Mouse (Mus musculus): ENCODE results near the gene Snapin. TPM values are rescaled to one million over a fixed set of nuclear protein-coding genes. Genes with fewer than 3 reads are reported as not detected.
A peak's percentile ranks its signal among the peaks of the same experiment; 100 is the strongest.

Snapin gene
- polyA plus RNA-seq, 1 experiment from 2014 or later = 68.0 TPM

DNA sequence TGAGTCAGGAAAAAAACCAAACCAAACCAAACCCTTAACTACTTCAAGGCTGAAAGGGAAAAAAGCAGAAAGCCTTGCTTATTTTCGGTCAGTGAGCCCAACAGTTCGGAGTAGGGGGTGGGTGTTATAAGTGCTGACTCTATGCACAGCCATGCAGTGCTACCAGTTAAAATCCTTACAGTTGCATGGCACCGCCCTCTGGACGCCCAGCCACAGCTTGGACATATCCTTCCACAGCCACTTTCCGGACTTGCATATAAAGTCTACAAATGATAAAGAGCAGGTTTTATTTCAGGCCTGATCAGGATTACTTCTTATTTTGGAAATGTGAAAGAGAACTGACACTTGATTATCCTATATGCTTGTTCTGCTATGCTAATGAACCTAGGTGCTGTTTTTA lies 14.4 kb upstream of the Snapin start:
- WGBS = 88% methylated on average over 5 of the region's 5 CpGs
- H3K9ac ChIP-seq = no peak overlapping the region
- H3K4me3 ChIP-seq (ENCODE audit: low read depth, low read length) = no peak overlapping the region
- H3K27ac ChIP-seq (ENCODE audit: low read depth) = no peak overlapping the region
- no peak for TF ChIP-seq CTCF (IDR thresholded peaks at IDR 0.05; ENCODE audit: low read depth)
- H3K36me3 ChIP-seq (ENCODE audit: insufficient read depth) = peaks cover 73% of the 10 kb centered on the region
- H3K9me3 ChIP-seq (ENCODE audit: low read depth, low read length) = no peaks in the 10 kb centered on the region
- DNase-seq (peak; percentile 36), ATAC-seq (ENCODE audit: insufficient read depth) (no peak)
- no peak overlapping the region for H3K4me2 ChIP-seq
- peaks cover 10% of the 10 kb centered on the region for H3K4me1 ChIP-seq (ENCODE audit: insufficient read depth)
- H3K27me3 ChIP-seq (ENCODE audit: insufficient read depth, low read length) = no peaks in the 10 kb centered on the region

GRCm38 (mm10) chr3:90503444-90503843 lies 12.6 kb upstream of the Snapin start:
- WGBS = 58% methylated on average over 4 of the region's 4 CpGs
- H3K36me3 ChIP-seq (ENCODE audit: insufficient read depth) = peaks cover 90% of the 10 kb centered on the region

GRCm38 (mm10) chr3:90497597-90497996 lies 6.8 kb upstream of the Snapin start:
- H3K27me3 ChIP-seq (ENCODE audit: insufficient read depth, low read length) = no peaks in the 10 kb centered on the region
- no peaks in the 10 kb centered on the region for H3K9me3 ChIP-seq (ENCODE audit: low read depth, low read length)
- H3K36me3 ChIP-seq (ENCODE audit: insufficient read depth) = peaks cover 65% of the 10 kb centered on the region
- H3K4me1 ChIP-seq (ENCODE audit: insufficient read depth) = no peaks in the 10 kb centered on the region
- no peak for ATAC-seq (ENCODE audit: insufficient read depth)
- TF ChIP-seq CTCF (IDR thresholded peaks at IDR 0.05; ENCODE audit: low read depth) = no peak
- no peak overlapping the region for H3K4me3 ChIP-seq (ENCODE audit: low read depth, low read length)
- H3K9ac ChIP-seq = no peak overlapping the region
- no peak overlapping the region for H3K4me2 ChIP-seq
- DNase-seq = no peak
- no peak overlapping the region for H3K27ac ChIP-seq (ENCODE audit: low read depth)

More at GRCm38 (mm10) chr3:90503444-90503843, 12.6 kb upstream of the Snapin start:
- Histone ChIP-seq H3K4me1 (ENCODE audit: insufficient read depth) (peaks cover 10% of the 10 kb centered on the region), H3K9ac (no peak overlapping the region), H3K9me3 (ENCODE audit: low read depth, low read length) (no peaks in the 10 kb centered on the region), H3K4me3 (ENCODE audit: low read depth, low read length) (no peak overlapping the region), H3K4me2 (no peak overlapping the region), H3K27me3 (ENCODE audit: insufficient read depth, low read length) (no peaks in the 10 kb centered on the region), H3K27ac (ENCODE audit: low read depth) (no peak overlapping the region)
- no peak for TF ChIP-seq CTCF (IDR thresholded peaks at IDR 0.05; ENCODE audit: low read depth)
- DNase-seq (no peak), ATAC-seq (ENCODE audit: insufficient read depth) (no peak)

GRCm38 (mm10) chr3:90495850-90496525 lies 5.2 kb upstream of the Snapin start:
- DNase-seq (no peak), ATAC-seq (ENCODE audit: insufficient read depth) (no peak)
- Histone ChIP-seq H3K4me1 (ENCODE audit: insufficient read depth) (no peaks in the 10 kb centered on the region), H3K9me3 (ENCODE audit: low read depth, low read length) (no peaks in the 10 kb centered on the region), H3K27me3 (ENCODE audit: insufficient read depth, low read length) (no peaks in the 10 kb centered on the region), H3K4me2 (no peak overlapping the region), H3K27ac (ENCODE audit: low read depth) (no peak overlapping the region), H3K36me3 (ENCODE audit: insufficient read depth) (peaks cover 49% of the 10 kb centered on the region), H3K4me3 (ENCODE audit: low read depth, low read length) (no peak overlapping the region), H3K9ac (no peak overlapping the region)
- WGBS = 87% methylated on average over 7 of the region's 7 CpGs
- TF ChIP-seq CTCF (IDR thresholded peaks at IDR 0.05; ENCODE audit: low read depth) = no peak

DNA sequence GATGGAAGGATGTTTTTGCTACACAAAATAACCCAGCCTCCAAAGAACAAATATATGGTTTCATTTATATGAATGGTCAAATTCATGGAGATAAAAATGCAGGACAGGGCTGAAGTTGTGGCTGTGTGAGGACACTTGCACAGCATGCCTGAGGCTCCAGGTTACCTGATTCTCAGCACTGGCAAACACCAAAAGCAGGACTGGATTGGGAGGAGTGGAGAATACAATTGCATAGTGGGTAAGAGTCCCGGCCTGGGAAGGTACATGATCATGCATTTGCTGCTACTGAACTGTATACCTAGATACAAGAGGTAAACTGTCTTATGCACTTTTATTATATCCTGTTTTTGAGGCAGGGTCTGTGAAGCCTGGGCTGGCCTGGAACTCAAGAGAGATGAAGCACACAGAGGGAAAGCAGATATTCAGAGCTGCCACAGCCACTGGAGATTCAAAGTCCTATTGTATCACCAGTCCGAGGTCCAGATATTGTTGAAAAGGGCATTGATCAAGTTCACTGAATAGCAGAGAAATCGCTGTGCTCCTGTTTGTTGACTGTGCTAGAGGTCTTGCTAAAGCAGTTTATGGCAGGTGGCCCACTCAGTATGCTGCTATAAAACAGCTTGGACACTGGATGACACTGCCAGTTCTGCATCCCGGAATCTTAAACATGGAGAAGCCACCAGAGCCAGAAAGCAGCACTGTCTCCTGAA lies 3.2 kb upstream of the Snapin start:
- H3K9ac ChIP-seq = no peak overlapping the region
- peaks cover 37% of the 10 kb centered on the region for H3K36me3 ChIP-seq (ENCODE audit: insufficient read depth)
- WGBS = 60% methylated on average over 4 of the region's 4 CpGs
- DNase-seq (no peak), ATAC-seq (ENCODE audit: insufficient read depth) (no peak)
- TF ChIP-seq CTCF (IDR thresholded peaks at IDR 0.05; ENCODE audit: low read depth) = no peak
- H3K27me3 ChIP-seq (ENCODE audit: insufficient read depth, low read length) = no peaks in the 10 kb centered on the region
- H3K27ac ChIP-seq (ENCODE audit: low read depth) = peak overlapping the region; percentile 54
- no peak overlapping the region for H3K4me2 ChIP-seq
- 0 out of 2 replicates have a peak, but pooled peaks cover 3% of the 10 kb centered on the region for H3K4me1 ChIP-seq (ENCODE audit: insufficient read depth)
- no peak overlapping the region for H3K4me3 ChIP-seq (ENCODE audit: low read depth, low read length)
- no peaks in the 10 kb centered on the region for H3K9me3 ChIP-seq (ENCODE audit: low read depth, low read length)

DNA sequence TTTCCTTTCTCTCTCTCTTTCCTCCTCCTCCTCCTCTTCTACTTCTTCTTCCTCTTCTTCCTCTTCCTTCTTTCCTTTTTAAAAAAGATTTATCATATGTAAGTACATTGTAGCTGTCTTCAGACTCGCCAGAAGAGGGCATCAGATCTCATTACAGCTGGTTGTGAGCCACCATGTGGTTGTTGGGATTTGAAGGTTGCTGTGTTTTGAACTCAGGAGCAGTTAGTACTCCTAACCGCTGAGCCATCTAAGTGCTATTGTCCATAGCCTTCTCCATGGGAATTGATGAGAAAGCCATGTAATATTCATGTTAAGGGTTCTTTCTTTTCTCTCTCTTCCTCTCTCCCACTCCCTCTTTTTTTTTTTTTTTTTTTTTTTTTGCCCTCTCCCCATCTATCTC lies 517 bp upstream of the Snapin start:
- Histone ChIP-seq H3K4me1 (ENCODE audit: insufficient read depth) (0 out of 2 replicates have a peak, but pooled peaks cover 3% of the 10 kb centered on the region), H3K27me3 (ENCODE audit: insufficient read depth, low read length) (no peaks in the 10 kb centered on the region), H3K9ac (no peak overlapping the region), H3K9me3 (ENCODE audit: low read depth, low read length) (no peaks in the 10 kb centered on the region), H3K4me2 (no peak overlapping the region), H3K36me3 (ENCODE audit: insufficient read depth) (peaks cover 36% of the 10 kb centered on the region), H3K4me3 (ENCODE audit: low read depth, low read length) (no peak overlapping the region), H3K27ac (ENCODE audit: low read depth) (no peak overlapping the region)
- ATAC-seq (ENCODE audit: insufficient read depth) (0 out of 2 replicates have a peak, but pooled peaks have one; percentile 8), DNase-seq (peak; percentile 41)
- peak; percentile 35; the same call in 1 of the 2 replicates for TF ChIP-seq CTCF (IDR thresholded peaks at IDR 0.05; ENCODE audit: low read depth)
- WGBS = 42% methylated on average over 2 of the region's 2 CpGs

DNA sequence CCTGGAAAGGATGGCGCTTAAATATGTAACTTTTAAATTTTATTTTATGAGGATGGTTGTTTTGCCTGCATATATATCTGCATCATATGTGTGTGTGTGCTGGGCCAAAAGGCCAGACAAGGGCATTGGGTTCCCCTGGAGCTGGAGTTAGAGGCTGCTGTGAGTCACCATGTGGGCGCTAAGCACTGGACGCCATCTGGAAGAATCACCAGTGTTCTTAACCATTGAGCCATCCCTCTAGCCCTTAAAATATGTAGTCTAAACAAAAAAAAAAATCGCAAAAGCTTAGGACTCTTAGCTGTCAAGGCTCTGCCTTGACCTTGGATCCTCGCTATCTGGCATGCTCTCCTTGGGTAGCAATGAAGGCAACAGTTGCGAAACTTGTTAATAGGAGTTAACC lies 2.3 kb downstream of the Snapin start:
- H3K36me3 ChIP-seq (ENCODE audit: insufficient read depth) = peaks cover 58% of the 10 kb centered on the region

More for the DNA sequence above, 2.3 kb downstream of the Snapin start:
- Histone ChIP-seq H3K4me2 (no peak overlapping the region), H3K27ac (ENCODE audit: low read depth) (no peak overlapping the region), H3K4me3 (ENCODE audit: low read depth, low read length) (no peak overlapping the region), H3K9me3 (ENCODE audit: low read depth, low read length) (no peaks in the 10 kb centered on the region), H3K4me1 (ENCODE audit: insufficient read depth) (0 out of 2 replicates have a peak, but pooled peaks cover 3% of the 10 kb centered on the region), H3K9ac (no peak overlapping the region), H3K27me3 (ENCODE audit: insufficient read depth, low read length) (no peaks in the 10 kb centered on the region)
- TF ChIP-seq CTCF (IDR thresholded peaks at IDR 0.05; ENCODE audit: low read depth) = no peak
- 77% methylated on average over 6 of the region's 6 CpGs for WGBS
- no peak for ATAC-seq (ENCODE audit: insufficient read depth)
- no peak for DNase-seq
